Mouse (Mus musculus) thymus, postnatal 36 days (tissue): Measurements from ENCODE around the gene Ptprm.

Source experiments
- DNase-seq, 2 experiments: peaks; one replicate each; pipeline ENCODE4 v3.0.0; 2022; ENCODE audit warnings: mixed read lengths in 2 of 2

The Ptprm gene

DNA sequence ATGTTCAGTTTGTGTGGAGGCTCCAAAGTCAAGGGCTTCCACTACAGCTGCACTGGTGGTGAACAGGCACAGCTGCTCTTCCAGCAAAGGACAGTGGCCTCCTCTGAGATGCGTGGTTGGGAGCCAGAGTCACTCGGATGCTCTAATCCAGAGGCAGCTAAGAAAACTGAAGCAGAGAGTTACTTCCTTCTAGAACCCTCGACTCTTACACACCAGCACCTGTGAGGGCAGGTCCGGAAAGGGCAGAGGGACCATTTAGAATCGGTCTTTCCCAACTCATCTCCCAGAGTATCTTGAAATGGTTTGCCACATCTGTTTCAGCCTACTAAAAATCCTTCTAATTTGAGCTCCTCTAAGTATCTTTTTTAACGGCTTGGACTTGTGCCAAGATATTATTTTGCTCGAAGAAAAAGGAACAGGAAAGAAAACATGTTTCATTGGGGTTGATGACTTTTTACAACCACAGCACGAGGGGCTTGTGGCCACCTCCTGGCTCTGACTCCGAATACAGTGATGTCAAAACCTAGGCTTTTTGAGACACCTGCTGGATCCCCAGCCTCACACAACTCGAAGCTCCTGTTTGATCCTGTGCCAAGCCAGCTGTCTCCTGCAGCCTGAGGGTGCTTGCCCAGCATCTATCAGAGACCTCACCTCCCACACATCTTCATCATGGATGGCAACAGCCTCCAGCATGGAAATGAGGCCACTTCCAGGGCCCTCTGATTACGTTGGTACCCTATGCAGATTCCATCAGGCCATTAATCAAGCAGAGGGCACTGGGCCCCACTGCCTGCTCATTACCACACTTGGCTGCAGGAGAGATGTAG lies 652.7 kb downstream of the Ptprm start:
- DNase-seq = no peak

DNA sequence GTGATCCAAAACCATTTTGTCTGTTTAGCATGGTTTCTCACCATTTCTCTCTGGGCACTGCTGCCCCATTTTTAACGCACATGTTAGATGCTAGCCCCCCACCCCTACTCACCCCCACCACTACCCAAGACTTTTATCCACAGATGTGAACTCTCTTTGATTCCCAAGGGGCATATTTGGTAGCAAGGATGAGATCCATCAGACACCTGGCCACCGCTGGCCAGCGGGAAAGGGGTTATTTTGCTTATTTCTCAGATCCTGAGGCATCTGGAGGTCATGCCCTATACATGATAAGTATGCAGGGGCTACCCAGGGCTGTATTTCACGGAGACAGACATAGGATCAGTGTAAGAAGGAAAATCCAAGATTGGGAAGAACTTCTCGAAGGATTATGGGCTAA lies 654.4 kb downstream of the Ptprm start:
- DNase-seq = no peak

GRCm38 (mm10) chr17:66697650-66698049 lies 656.6 kb downstream of the Ptprm start:
- no peak for DNase-seq

GRCm38 (mm10) chr17:66696531-66697172 lies 657.6 kb downstream of the Ptprm start:
- no peak for DNase-seq

- DNase-seq = no peak
These were observed 659.9 kb downstream of the Ptprm start for GRCm38 (mm10) chr17:66694326-66694725.

- DNase-seq = no peak
These were observed 660.5 kb downstream of the Ptprm start for GRCm38 (mm10) chr17:66693676-66694304.

DNA sequence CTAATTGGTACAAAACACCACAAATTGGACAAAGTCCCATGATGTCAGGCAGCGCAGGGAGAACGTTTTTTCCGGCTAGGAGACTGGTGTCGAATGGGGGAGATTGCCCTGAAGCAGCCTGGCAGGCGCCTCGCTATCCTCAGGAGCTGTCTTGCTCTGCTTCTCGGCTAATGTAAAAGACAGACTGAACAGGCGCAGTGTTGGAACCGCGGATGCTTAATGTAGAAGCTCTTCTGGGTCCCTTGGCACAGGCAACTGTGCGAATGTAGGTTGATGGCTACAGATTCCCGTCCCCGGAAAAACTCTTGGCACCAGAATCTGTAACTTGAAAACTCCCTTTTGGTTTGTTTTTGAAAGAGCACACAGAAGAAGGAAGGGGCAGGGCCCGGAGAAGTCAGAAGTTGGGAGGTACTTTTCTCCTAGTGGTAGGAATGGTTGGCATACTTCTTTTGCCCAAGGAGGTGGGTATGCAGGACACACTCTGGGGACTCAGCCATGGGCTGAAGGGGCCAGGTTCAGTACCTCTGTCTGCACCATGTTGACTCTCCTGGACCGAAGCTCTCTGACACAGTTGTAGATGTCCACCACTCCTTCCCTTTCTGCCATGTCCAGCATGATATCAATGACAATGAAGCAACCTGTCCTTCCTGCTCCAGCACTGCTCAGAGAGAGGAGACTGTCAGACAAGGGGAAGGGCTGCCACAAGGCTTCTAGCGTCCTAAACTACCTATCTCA lies 661.1 kb downstream of the Ptprm start:
- no peak for DNase-seq

DNA sequence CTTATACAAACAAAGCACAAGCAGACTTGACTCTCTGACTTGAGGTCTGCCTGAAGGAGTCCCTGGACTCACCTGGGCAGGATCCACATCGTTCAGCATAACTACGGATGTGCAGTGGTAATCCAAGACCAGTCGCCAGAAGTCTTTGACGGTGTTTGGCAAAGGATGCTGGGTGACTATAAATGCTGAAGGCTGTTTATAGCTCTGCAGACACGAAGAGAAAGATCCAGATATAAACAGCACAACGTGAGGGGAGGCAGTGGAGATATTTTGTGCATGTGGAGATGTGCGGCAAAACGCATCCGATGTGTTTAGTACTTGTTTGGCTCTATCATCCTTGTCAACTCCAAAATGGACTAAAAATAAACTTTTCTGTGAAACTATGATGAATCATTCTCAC lies 666.1 kb downstream of the Ptprm start:
- no peak for DNase-seq

DNA sequence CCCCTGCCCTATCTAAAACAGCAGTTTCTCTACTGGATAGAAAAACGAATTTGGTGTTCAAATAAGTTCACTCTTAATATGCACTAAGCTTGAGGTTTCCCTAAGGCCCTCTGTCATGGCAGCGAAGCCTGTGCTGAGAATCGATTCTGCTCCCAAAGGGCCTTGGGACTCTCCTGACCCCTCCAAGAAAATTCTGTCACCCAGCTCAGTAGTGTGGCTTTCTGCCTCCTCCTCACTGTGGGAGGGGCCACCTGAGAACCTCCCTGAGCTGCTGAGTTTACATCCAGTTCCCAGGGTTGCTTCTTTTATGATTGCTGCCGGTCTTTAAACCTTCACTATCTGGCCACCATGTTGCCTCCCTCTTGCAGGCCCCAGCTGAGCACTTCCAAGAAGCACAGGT lies 666.7 kb downstream of the Ptprm start:
- no peak for DNase-seq

GRCm38 (mm10) chr17:66686701-66687489 lies 667.4 kb downstream of the Ptprm start:
- no peak for DNase-seq

DNA sequence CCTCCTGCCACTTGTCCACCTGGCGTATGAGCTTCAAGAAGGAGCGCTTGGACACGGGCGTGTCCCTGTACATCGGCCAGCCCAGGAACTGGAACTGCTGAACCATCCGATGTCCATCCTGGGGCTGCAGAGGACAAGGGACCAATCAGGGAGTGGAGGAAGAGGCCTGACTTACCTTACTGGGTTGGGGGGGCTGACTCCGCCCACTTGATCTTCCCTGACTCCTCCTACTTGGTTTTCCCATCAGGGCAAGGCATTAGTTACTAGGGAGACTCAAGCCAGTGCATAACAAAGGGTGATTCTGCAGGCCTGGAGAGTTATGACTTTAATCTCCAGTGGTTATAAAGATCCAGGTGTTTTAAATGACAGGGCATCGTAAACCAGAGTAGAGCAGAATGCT lies 670.8 kb downstream of the Ptprm start:
- DNase-seq = no peak

- DNase-seq = no peak
These were observed 673.6 kb downstream of the Ptprm start for GRCm38 (mm10) chr17:66680662-66681061.

DNA sequence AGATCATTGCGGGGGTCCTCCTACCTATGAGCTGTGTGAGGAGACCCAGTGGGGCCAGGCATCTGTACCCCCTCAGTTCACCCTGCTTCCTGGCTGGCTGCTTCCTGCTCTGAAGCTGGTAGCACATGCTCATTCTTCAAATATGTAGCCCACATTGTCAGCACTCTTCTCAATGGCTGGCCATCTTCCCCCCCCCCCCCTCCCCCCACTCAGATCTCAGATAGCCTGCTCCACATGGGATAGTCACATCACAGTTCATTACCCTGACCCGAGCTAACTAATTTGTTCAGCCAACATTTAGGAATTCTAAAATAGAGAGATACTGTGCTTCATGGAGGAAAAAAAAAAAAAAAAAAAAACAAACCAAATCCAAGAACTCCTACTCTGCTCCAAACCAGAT lies 679.6 kb downstream of the Ptprm start:
- no peak for DNase-seq

DNA sequence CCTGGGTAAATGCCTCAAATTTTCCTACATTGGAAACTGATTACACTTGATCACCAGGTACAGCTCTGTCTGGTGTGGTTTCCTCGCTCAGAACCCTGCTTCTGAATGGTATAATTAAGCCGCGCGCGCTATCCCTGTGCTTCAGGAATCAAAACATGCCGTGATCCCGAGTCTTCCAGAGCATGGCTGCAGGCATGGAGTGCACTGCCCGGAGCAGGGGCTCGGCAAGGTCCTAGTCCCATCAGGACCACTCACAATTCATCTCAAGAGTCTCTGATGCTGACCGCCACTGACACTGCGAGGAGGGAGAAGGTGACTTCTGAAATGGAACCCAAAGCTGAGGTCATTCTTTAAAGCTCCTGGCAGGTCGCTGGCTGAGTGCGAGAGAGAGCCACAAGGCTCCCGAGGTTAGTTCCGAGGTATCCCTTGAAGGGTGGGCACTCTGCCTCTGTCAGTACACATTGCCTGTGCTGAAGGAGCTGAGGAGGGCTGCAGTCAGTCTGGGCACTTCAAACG lies 682.5 kb downstream of the Ptprm start:
- no peak for DNase-seq

GRCm38 (mm10) chr17:66671287-66671686 lies 683.0 kb downstream of the Ptprm start:
- DNase-seq = no peak

DNA sequence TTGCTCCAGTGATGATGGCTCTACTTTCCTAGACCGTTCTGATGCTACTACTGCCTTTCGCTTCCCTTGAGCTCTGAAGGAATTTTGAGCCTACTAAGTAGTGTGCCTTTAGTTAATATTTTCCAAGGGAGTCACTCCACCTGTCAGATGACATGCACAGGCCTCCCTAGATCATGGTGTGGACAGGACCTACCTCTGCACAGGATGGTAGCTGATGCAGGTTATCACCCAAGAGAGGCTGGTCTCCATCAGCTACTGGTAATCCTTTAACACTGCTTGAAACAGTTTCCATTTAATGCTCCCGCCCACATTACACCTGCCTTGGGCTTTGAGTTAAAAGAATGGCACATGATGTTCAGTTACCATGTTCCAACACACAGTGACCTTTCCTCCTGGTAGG lies 688.5 kb downstream of the Ptprm start:
- DNase-seq = no peak

GRCm38 (mm10) chr17:66665201-66665756 lies 689.0 kb downstream of the Ptprm start:
- DNase-seq = no peak

DNA sequence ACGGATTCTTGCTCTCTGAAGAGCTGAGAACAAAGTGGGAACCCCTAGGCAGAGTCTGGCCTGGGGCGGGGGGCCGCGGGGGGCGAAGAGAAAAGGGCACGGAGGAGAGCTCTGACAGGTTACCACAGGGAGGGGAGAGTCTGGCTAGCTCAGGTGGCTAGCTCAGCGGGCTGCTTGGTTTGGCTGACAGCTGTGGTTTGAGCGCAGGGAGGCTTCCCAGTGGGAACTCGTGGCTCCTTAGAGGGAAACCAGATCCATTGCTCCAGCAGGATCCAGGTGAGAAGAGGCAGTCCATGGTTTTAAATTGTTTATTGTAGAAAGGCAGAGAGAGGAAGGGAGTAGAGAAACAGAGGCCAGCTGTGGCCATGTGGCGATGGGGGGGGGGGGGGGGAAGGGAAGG lies 689.5 kb downstream of the Ptprm start:
- DNase-seq = no peak

GRCm38 (mm10) chr17:66659242-66659641 lies 695.0 kb downstream of the Ptprm start:
- DNase-seq = no peak

DNA sequence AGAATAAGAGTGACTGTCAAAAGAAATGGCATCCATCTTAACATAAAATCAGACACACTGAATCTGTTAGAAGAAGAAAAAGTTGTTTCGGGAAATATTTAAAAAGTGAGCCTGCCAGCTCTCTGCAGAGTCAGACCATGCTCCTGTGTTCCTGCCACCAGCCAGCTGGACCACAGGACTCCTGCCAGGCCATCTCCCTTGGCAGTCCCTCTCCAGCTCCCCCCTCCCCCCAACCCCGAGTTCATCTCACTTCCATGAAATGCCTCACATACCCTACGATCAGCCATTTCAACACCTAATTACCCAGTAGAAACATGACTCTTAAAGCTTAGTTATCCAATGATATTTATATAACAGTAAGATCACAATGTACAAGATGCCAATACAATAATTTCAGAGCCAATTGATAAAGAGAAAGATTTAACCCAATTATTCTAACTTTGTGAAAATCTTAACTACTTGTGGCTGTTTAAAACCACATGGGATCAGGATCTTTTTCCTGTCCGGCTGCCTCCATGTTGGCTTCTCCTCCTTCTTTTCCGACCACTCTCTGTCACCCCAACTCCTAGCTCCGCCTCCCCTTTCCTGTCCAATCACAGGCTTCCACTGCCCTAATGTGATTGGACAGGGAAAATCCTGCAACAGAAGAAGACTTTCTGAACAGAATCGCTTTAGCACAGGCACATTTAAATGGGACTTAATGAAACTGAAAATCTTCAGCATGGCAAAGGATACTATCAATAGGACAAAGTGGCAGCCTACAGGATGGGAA lies 716.1 kb downstream of the Ptprm start:
- no peak for DNase-seq
